Mouse (Mus musculus): ENCODE measurements around the gene Dph2.

DNA sequence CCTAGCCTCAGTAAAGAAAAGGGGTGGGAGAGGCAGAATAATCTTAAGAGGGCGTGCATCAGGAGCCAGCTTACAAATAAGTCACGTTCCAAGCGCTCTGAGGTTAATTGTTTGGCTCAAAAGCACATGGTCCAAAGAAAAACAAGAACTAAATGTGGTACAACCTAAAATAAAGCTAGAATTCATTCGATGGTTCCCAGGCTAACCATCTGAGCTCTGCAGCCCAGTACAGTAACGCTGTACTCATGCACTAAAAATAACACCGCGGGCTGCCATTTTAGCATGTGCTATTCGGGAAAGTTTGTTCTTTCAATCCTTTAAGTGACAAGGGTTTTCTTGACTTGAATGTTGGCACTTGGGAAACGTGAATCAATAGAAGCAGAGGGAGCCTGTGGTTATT lies 31.3 kb downstream of the Dph2 start:
- TF ChIP-seq EP300 (IDR thresholded peaks at IDR 0.05) (no peak), CTCF (IDR thresholded peaks at IDR 0.05) (no peak)

Measured in lung, postnatal 0 days (tissue).